ENCODE assay signal across 1 mouse cellular context in the genomic region with DNA sequence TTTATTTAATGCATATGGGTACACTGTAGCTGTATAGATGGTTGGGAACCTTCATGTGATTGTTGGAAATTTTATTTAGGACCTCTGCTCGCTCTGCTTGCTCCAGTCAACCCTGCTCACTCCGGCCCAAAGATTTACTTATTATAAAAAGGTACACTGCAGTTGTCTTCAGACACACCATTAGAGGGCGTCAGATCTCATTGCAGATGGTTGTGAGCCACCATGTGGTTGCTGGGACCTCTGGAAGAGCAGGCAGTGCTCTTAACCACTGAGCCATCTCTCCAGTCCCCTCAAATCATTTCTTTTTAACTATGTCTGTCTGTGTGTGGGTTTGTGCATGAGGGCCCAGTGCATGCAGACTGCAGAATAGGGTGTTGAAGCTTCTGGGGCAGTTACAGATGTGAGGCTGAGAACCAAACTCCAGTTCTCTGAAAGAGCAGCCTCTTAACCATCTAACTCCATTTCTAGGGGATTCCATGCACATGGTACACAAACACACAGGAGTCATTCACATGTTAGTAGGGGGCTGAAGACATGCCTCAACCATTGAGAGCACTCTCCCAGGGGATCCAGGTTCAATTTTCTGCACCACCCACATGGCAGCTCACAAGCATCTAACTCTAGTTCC.
TF ChIP-seq lines count a peak whose summit lies in the region.

No protein-coding gene starts in this region.

TF ChIP-seq in myocyte, 11 proteins besides CTCF, POLR2A, EP300 and RAD21 (continued from another document):
- TF ChIP-seq TCF12 (IDR thresholded peaks at IDR 0.05; ENCODE audit: insufficient read depth, poor library complexity, severe bottlenecking) = no peak
TF ChIP-seq in myocyte: peak in this region for 1.
